Mouse (Mus musculus) CH12.LX (cell line): ENCODE data around the gene Wdr90. TPM values are rescaled to one million over a fixed set of nuclear protein-coding genes. Genes with fewer than 3 reads are reported as not detected.

Source experiments
- DNase-seq: peaks from one replicate; pipeline ENCODE4 v3.0.0-alpha.2; 2013; ENCODE audit errors: extremely low read depth
- H3K27ac ChIP-seq: 2 replicates; pipeline ENCODE4 v1.5.1; 2012; ENCODE audit warnings: low read depth, mild to moderate bottlenecking, control low read depth, moderate library complexity; ENCODE audit not compliant: insufficient read depth
- H3K27me3 ChIP-seq: replicated peaks from 2 replicates; pipeline ENCODE3; 2012; ENCODE audit warnings: inconsistent platforms
- H3K36me3 ChIP-seq, 2 experiments: replicated peaks in 1 of 2; 2 replicates each; pipeline versions ENCODE3 to v1.6.1; 2012; ENCODE audit warnings: inconsistent platforms in 1 of 2, low read length in 1 of 2, mild to moderate bottlenecking in 1 of 2, mixed read lengths in 1 of 2, moderate library complexity in 1 of 2; ENCODE audit not compliant: control insufficient read depth in 1 of 2, insufficient read depth in 1 of 2
- H3K4me1 ChIP-seq, 2 experiments: 2 replicates each; pipeline ENCODE4 v1.6.1; 2012; ENCODE audit warnings: inconsistent platforms in 1 of 2, moderate library complexity in 1 of 2; ENCODE audit not compliant: insufficient read depth in 2 of 2, control insufficient read depth in 1 of 2
- H3K4me2 ChIP-seq: 2 replicates; pipeline ENCODE4 v1.6.1; 2012; ENCODE audit warnings: low read depth, mild to moderate bottlenecking, control low read depth; ENCODE audit not compliant: poor library complexity, insufficient read depth, severe bottlenecking
- H3K4me3 ChIP-seq, 3 experiments: fragments of 150-350 bp in 1 of 3; sonication (generic) in 1 of 3; replicated peaks in 1 of 3; 2 replicates each; pipeline versions ENCODE3 to v1.5.1; 2011 to 2012; ENCODE audit warnings: low read depth in 2 of 3, low read length in 2 of 3, mild to moderate bottlenecking in 2 of 3, moderate library complexity in 2 of 3, control low read depth in 1 of 3, improper control_type of control experiment in 1 of 3, inconsistent platforms in 1 of 3, mixed read lengths in 1 of 3; ENCODE audit not compliant: poor library complexity in 1 of 3
- H3K79me2 ChIP-seq: replicated peaks from 2 replicates; pipeline ENCODE4 v1.6.1; 2012; ENCODE audit warnings: mild to moderate bottlenecking, moderate library complexity; ENCODE audit not compliant: control insufficient read depth, poor library complexity, insufficient read depth, severe bottlenecking; ENCODE audit errors: extremely low read depth
- H3K9ac ChIP-seq: 2 replicates; pipeline ENCODE4 v1.6.1; 2012; ENCODE audit warnings: low read depth, mild to moderate bottlenecking, control low read depth, moderate library complexity; ENCODE audit not compliant: insufficient read depth
- H3K9me3 ChIP-seq: replicated peaks from 2 replicates; pipeline ENCODE3; 2012; ENCODE audit warnings: low read length, inconsistent platforms, mixed read lengths
- BHLHE40 ChIP-seq: IDR thresholded peaks from 2 replicates; pipeline ENCODE4 v1.6.1; 2011; ENCODE audit warnings: mild to moderate bottlenecking, low read depth, low read length, improper control_type of control experiment
- CHD1 ChIP-seq: IDR thresholded peaks from 2 replicates; pipeline ENCODE4 v1.6.1; 2012; ENCODE audit warnings: low read depth, low read length, improper control_type of control experiment, inconsistent platforms
- EP300 ChIP-seq: IDR thresholded peaks from 2 replicates; pipeline ENCODE4 v1.6.1; 2011; ENCODE audit warnings: low read length, improper control_type of control experiment
- ETS1 ChIP-seq: conservative IDR thresholded peaks from 2 replicates; pipeline ENCODE4 v1.6.1; 2012; ENCODE audit warnings: low read depth, mild to moderate bottlenecking, inconsistent platforms, low read length, improper control_type of control experiment, moderate library complexity
- KAT2A ChIP-seq: IDR thresholded peaks from 2 replicates; pipeline ENCODE4 v1.6.1; 2012; ENCODE audit warnings: low read length, improper control_type of control experiment, inconsistent platforms; ENCODE audit not compliant: insufficient replicate concordance
- MAFK ChIP-seq: IDR thresholded peaks from 2 replicates; pipeline ENCODE4 v1.6.1; 2011; ENCODE audit warnings: low read length, improper control_type of control experiment; ENCODE audit not compliant: insufficient replicate concordance
- MEF2A ChIP-seq: IDR thresholded peaks from 2 replicates; pipeline ENCODE4 v1.6.1; 2014; ENCODE audit warnings: low read depth, mild to moderate bottlenecking, inconsistent platforms, low read length, improper control_type of control experiment, borderline replicate concordance
- MYC ChIP-seq: IDR thresholded peaks from 2 replicates; pipeline ENCODE4 v1.6.1; 2011; ENCODE audit warnings: low read depth, mild to moderate bottlenecking, improper control_type of control experiment, low read length
- NELFE ChIP-seq: IDR thresholded peaks from 2 replicates; pipeline ENCODE4 v1.6.1; 2011; ENCODE audit warnings: low read depth, low read length, improper control_type of control experiment
- POLR2AphosphoS2 ChIP-seq: IDR thresholded peaks from 2 replicates; pipeline ENCODE4 v1.6.1; 2011; ENCODE audit warnings: low read depth, low read length, improper control_type of control experiment
- SIN3A ChIP-seq: IDR thresholded peaks from 2 replicates; pipeline ENCODE4 v1.6.1; 2012; ENCODE audit warnings: low read length, improper control_type of control experiment, inconsistent platforms
- TCF12 ChIP-seq: IDR thresholded peaks from 2 replicates; pipeline ENCODE4 v1.6.1; 2014; ENCODE audit warnings: low read depth, mild to moderate bottlenecking, inconsistent platforms, low read length, improper control_type of control experiment
- USF2 ChIP-seq: conservative IDR thresholded peaks from 2 replicates; pipeline ENCODE4 v1.6.1; 2011; ENCODE audit warnings: low read depth, low read length, improper control_type of control experiment
- ZC3H11A ChIP-seq: IDR thresholded peaks from 2 replicates; pipeline ENCODE4 v1.6.1; 2012; ENCODE audit warnings: low read depth, mild to moderate bottlenecking, inconsistent platforms, low read length, improper control_type of control experiment
- ZMIZ1 ChIP-seq: IDR thresholded peaks from 2 replicates; pipeline ENCODE4 v1.6.1; 2012; ENCODE audit warnings: low read depth, mild to moderate bottlenecking, inconsistent platforms, low read length, improper control_type of control experiment
- ZNF384 ChIP-seq: IDR thresholded peaks from 2 replicates; pipeline ENCODE4 v1.6.1; 2012; ENCODE audit warnings: low read depth, low read length, improper control_type of control experiment, inconsistent platforms
- dilution Hi-C: fragments of 300-500 bp; cut with MboI; formaldehyde crosslinking; loops from 2 replicates; pipeline ENCODE4 v1.14.3; 2020; ENCODE audit warnings: low sequenced_read_pairs; ENCODE audit not compliant: extremely low pct_unique_long_range_greater_than_20kb, extremely low pct_ligation_motif_present
- in situ Hi-C: fragments of 300-500 bp; cut with MboI; formaldehyde crosslinking; loops from 3 replicates; pipeline ENCODE4 v1.14.3; 2019; ENCODE audit warnings: low sequenced_read_pairs, low pct_ligation_motif_present, low pct_unique_long_range_greater_than_20kb, mixed read lengths
- polyA plus RNA-seq: library from polyadenylated mRNA; unstranded; fragments of >175 nt; gene quantifications from 2 replicates; pipeline ENCODE4 v1.2.1, GENCODE M21; 2012; ENCODE audit warnings: low read depth; ENCODE audit not compliant: insufficient read length
- total RNA-seq, 2 experiments: library from RNA; depleted of rRNA; stranded (reverse); fragments of 300-350 nt in 1 of 2; fragments of >200 nt in 1 of 2; gene quantifications; 2 replicates each; pipeline ENCODE4 v1.2.3; 2012 to 2014

Wdr90 gene
- total and polyA plus RNA-seq, 3 experiments, result 16.0 to 38.0 (median 23.8) TPM

- in situ Hi-C loops, result no loop called here
- dilution Hi-C loops, result no loop called here
- Histone ChIP-seq H3K79me2 (peaks cover 14% of the 10 kb centered on the region), H3K4me2 (no peak overlapping the region), H3K27me3 (no peaks in the 10 kb centered on the region), H3K4me3 (no peak overlapping the region), H3K27ac (no peak overlapping the region), H3K9me3 (no peaks in the 10 kb centered on the region), H3K9ac (no peak overlapping the region), H3K36me3 (peaks cover 69 to 83% of the 10 kb centered on the region in 2 experiments), H3K4me1 (peaks cover 12 to 15% of the 10 kb centered on the region in 2 experiments)
- DNase-seq, result no peak
- TF ChIP-seq ZNF384 (no peak), MAFK (no peak), TCF12 (no peak), SIN3A (no peak), POLR2AphosphoS2 (no peak), ETS1 (no peak), NELFE (no peak), ZC3H11A (no peak), EP300 (no peak), USF2 (no peak), MYC (no peak), CHD1 (no peak)
Measured at GRCm38 (mm10) chr17:25840519-25840918, 20.8 kb downstream of the Wdr90 start.

DNA sequence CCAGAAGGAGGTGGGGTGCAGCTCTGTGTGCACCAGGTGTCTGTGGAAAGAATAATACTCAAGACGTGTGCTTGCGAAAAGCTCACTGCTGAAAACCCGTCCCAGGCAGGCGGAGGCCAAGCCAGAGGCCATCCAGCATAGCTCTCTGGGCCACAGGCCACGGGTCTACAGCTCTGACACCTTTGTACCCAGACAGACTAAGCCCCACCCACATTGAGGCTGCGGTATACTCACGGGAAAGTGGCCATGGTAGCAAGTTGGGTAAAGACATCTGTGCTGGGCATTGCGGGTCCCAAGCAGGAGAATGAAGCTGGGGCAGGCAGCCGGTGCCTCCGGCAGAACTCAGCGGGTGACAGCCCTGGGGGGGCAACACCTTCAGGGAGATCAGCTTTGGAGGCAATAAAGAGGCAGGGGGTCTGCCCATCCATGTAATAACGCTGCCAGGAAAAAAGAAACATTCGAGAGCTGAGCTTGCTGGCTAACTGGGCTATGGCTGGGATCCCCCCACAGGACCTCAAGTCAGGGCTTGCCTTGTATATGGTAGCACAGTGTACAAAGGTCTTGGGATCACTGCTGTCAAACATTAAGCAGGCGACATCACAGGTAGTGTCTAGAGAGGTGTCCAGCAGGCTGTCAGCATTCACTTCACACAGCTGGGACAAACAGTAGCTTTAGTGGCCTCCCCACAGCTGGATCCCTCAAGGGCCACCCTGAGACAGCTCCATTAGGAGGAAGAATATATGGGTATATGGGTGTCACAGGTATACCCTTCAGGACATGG, 21.7 kb downstream of the Wdr90 start:
- Histone ChIP-seq H3K9ac (no peak overlapping the region), H3K27me3 (no peaks in the 10 kb centered on the region), H3K4me1 (peaks cover 14 to 15% of the 10 kb centered on the region in 2 experiments), H3K9me3 (no peaks in the 10 kb centered on the region), H3K27ac (no peak overlapping the region), H3K36me3 (peaks cover 73 to 84% of the 10 kb centered on the region in 2 experiments), H3K4me3 (no peak overlapping the region), H3K4me2 (no peak overlapping the region), H3K79me2 (peaks cover 14% of the 10 kb centered on the region)
- no peak for DNase-seq
- dilution Hi-C loops, result no loop called here
- in situ Hi-C loops, result no loop called here
- TF ChIP-seq BHLHE40 (no peak), ZMIZ1 (no peak), KAT2A (no peak), MEF2A (no peak), CHD1 (no peak), ETS1 (no peak)
